Mouse (Mus musculus): ENCODE measurements around the gene Slc9a8.

- no peak for TF ChIP-seq CTCF (IDR thresholded peaks at IDR 0.05; ENCODE audit: low read depth, low read length)
- TF ChIP-seq POLR2A (IDR thresholded peaks at IDR 0.05; ENCODE audit: borderline replicate concordance, low read depth, low read length) = no peak
Observed at GRCm38 (mm10) chr2:167445911-167446780, 24.6 kb downstream of the Slc9a8 start.
